Mouse (Mus musculus) CD4-positive helper T cell, adult 2 months (primary cell): ENCODE measurements around the gene Lrrc39.

Experiments used
- DNase-seq: peaks from one replicate; pipeline ENCODE4 v3.0.0-alpha.2; 2012; ENCODE audit warnings: low read depth, missing footprints, low spot score

The Lrrc39 gene

DNA sequence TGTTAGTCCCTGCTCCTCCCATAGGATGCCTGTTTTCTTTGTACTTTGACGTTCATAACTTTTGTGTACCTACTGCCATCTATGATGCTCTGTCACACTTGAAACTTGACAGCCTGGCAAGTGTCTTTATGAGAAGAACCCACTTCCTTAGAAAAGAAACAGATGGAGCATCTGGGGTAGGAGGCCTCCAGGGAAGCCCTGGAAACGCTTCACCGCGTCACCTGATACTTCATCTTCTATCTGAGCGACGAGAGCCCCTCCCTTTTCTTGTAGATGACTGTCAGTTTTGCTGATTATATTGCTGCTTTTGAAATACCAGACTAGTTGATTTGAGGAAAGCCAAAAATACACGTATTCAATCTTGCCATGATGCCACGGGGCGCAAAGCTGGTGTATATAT, 41.8 kb downstream of the Lrrc39 start:
- DNase-seq: no peak

GRCm38 (mm10) chr3:116614295-116614892, 51.6 kb downstream of the Lrrc39 start, which contains the start of gene Trmt13:
Gene Trmt13 (minus strand): TSS chr3:116614587.
- no peak for DNase-seq

DNA sequence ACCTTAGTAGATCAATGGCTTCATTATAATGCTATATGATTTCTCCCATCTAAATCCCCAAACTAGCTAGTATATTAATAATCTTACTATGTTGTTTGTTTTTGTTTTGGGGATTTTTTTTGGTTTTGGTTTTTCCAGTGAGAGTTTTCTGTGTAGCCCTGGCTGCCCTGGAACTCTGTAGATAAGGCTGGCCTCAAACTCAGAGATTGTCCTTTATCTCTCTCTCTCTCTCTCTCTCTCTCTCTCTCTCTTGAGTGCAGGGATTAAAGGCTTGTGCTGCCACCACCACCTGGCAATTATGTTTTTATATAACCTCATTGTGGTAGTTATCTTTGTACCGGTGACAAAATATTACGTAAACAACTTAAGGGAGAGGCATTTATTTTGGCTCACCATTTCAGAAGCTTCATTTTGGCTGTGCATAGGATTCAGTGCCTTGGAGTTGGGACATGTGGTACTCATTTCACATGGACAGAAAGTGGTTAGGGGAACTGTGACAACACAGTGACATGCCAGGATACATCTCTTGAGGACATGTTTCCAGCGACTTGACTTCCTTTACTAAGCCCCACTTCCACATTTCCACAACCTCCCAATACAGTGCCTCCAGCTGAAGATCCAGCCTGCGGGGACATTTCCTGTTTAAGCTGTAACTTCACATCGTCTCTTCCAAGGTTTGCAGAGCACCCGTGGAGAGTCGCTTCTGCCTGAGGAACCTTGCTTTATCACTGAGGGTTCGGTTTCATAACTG, 52.7 kb downstream of the Lrrc39 start:
- DNase-seq: no peak

- DNase-seq: no peak
Observed at GRCm38 (mm10) chr3:116618855-116619254, 56.1 kb downstream of the Lrrc39 start.

GRCm38 (mm10) chr3:116620636-116621370, 58.0 kb downstream of the Lrrc39 start:
- DNase-seq: no peak

DNA sequence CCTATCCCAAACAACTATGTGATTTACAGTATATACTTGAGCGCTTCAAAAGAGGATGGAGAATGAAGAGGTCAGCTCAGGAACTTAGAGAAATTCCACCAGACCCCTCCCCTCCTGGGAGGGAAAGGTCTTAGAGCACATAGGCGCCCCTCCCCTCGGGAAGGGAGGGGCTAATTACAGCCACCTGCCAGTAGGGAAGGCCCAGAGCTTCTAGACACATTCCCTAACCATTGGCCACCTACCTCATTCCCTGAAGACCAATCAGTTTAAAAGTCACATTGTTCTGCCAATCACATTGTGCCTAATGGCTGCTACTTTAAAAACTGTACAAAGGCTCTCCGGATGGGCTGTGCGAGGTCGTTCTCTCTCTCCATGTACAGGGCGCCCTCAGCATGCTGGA, 59.9 kb downstream of the Lrrc39 start:
- no peak for DNase-seq

- no peak for DNase-seq
Observed at GRCm38 (mm10) chr3:116631459-116631858, 68.7 kb downstream of the Lrrc39 start.
